Mouse (Mus musculus): ENCODE results near the gene Sertad2. TPM values are rescaled to one million over a fixed set of nuclear protein-coding genes. Genes with fewer than 3 reads are reported as not detected.
A peak's percentile ranks its signal among the peaks of the same experiment; 100 is the strongest.

The Sertad2 gene
- polyA plus RNA-seq, 1 experiment = 22.1 TPM

- no peak for DNase-seq (ENCODE audit: low read depth)
Observed at GRCm38 (mm10) chr11:20644166-20644565, 101.1 kb downstream of the Sertad2 start.

GRCm38 (mm10) chr11:20644872-20645271 is 101.8 kb downstream of the Sertad2 start:
- DNase-seq (ENCODE audit: low read depth) = no peak

- DNase-seq (ENCODE audit: low read depth) = no peak
Observed at GRCm38 (mm10) chr11:20645521-20645920, 102.5 kb downstream of the Sertad2 start.

GRCm38 (mm10) chr11:20646142-20646541 is 103.1 kb downstream of the Sertad2 start:
- no peak for DNase-seq (ENCODE audit: low read depth)

- DNase-seq (ENCODE audit: low read depth) = no peak
Observed at GRCm38 (mm10) chr11:20646986-20647726, 104.1 kb downstream of the Sertad2 start.

- DNase-seq (ENCODE audit: low read depth) = no peak
Observed at GRCm38 (mm10) chr11:20647902-20648625, 105.0 kb downstream of the Sertad2 start.

- DNase-seq (ENCODE audit: low read depth) = no peak
Observed at GRCm38 (mm10) chr11:20649477-20649876, 106.4 kb downstream of the Sertad2 start.

- DNase-seq (ENCODE audit: low read depth) = no peak
Observed at GRCm38 (mm10) chr11:20650006-20650639, 107.1 kb downstream of the Sertad2 start.

GRCm38 (mm10) chr11:20651166-20651565 is 108.1 kb downstream of the Sertad2 start:
- DNase-seq (ENCODE audit: low read depth) = no peak

GRCm38 (mm10) chr11:20655795-20656710 is 113.0 kb downstream of the Sertad2 start:
- no peak for DNase-seq (ENCODE audit: low read depth)

GRCm38 (mm10) chr11:20656711-20657057 is 113.6 kb downstream of the Sertad2 start:
- no peak for DNase-seq (ENCODE audit: low read depth)

- no peak for DNase-seq (ENCODE audit: low read depth)
Observed at GRCm38 (mm10) chr11:20659094-20659493, 116.0 kb downstream of the Sertad2 start.

GRCm38 (mm10) chr11:20660111-20661097 is 117.4 kb downstream of the Sertad2 start:
- DNase-seq (ENCODE audit: low read depth) = no peak

GRCm38 (mm10) chr11:20661652-20662051 is 118.6 kb downstream of the Sertad2 start:
- no peak for DNase-seq (ENCODE audit: low read depth)

- no peak for DNase-seq (ENCODE audit: low read depth)
Observed at GRCm38 (mm10) chr11:20662811-20663210, 119.8 kb downstream of the Sertad2 start.

GRCm38 (mm10) chr11:20663580-20664198 is 120.6 kb downstream of the Sertad2 start:
- no peak for DNase-seq (ENCODE audit: low read depth)

- DNase-seq (ENCODE audit: low read depth) = no peak
Observed at GRCm38 (mm10) chr11:20664878-20665277, 121.8 kb downstream of the Sertad2 start.

GRCm38 (mm10) chr11:20671789-20672392 is 128.8 kb downstream of the Sertad2 start:
- no peak for DNase-seq (ENCODE audit: low read depth)

GRCm38 (mm10) chr11:20672513-20672912 is 129.5 kb downstream of the Sertad2 start:
- peak; percentile 60 for DNase-seq (ENCODE audit: low read depth)

GRCm38 (mm10) chr11:20679396-20679795 is 136.3 kb downstream of the Sertad2 start:
- DNase-seq (ENCODE audit: low read depth) = no peak

All from gonadal fat pad, adult 2 months (tissue).